Comparison of ENCODE assay signal across 19 mouse cellular contexts in the genomic region with DNA sequence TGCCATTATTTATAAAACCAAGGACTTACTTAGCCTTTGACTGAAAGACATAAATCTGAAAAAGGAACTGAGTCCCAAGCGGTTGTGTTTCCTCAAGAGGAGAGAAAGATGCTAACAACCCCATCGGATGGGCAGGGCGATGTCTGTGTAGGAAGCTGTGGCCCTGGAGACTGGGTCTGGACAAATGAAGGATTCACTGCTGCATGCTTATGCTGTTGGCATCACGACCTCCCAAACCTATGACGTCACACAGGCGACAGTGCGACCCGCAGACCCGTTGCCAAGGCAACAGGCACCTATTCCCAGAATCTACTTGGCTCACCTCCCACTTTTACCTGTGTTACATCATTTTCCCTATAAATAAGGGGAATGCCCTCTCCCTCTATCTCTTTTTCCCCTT.
DNase-seq lines count a peak whose midpoint lies in the region; ATAC-seq and TF ChIP-seq lines count a peak whose summit lies in the region.
"Had no signal": no experiment of that assay in that cellular context is flagged by ENCODE, and none has a peak within 500 bp of the region (broad histone marks: within the 10 kb centered on the region; RNA-seq: fewer than 3 reads in every experiment).

No protein-coding gene starts in this region.

- no peak overlapping the region for H3K27ac ChIP-seq in hindbrain, postnatal 0 days
- H3K27ac ChIP-seq in hindbrain, embryonic 12.5 days = no peak overlapping the region
- no peak overlapping the region for H3K27ac ChIP-seq in intestine, postnatal 0 days (ENCODE audit: low read depth, low read length)
- H3K27ac ChIP-seq: embryonic facial prominence, embryonic 10.5 days; embryonic facial prominence, embryonic 12.5 days; forebrain, embryonic 13.5 days; forebrain, embryonic 15.5 days had no signal

- H3K9ac ChIP-seq in hindbrain, postnatal 0 days (replicated peaks; ENCODE audit: low read length) = no peak overlapping the region
- H3K9ac ChIP-seq in hindbrain, embryonic 12.5 days = no peak overlapping the region
- H3K9ac ChIP-seq in intestine, postnatal 0 days (ENCODE audit: low read depth, low read length) = no peak overlapping the region
- H3K9ac ChIP-seq: embryonic facial prominence, embryonic 12.5 days; forebrain, embryonic 13.5 days; forebrain, embryonic 15.5 days; forebrain, postnatal 0 days had no signal

- 69% methylated on average over 9 of the region's 9 CpGs for WGBS in hindbrain, postnatal 0 days
- 86% methylated on average over 9 of the region's 9 CpGs for WGBS in hindbrain, embryonic 12.5 days
- 74% methylated on average over 9 of the region's 9 CpGs for WGBS in intestine, postnatal 0 days

- H3K4me3 ChIP-seq in hindbrain, postnatal 0 days (ENCODE audit: low read length) = no peak overlapping the region
- no peak overlapping the region for H3K4me3 ChIP-seq in hindbrain, embryonic 12.5 days
- no peak overlapping the region for H3K4me3 ChIP-seq in intestine, postnatal 0 days (ENCODE audit: low read depth, low read length)
- H3K4me3 ChIP-seq: embryonic facial prominence, embryonic 10.5 days; embryonic facial prominence, embryonic 12.5 days; forebrain, embryonic 13.5 days; forebrain, embryonic 15.5 days had no signal

- H3K4me1 ChIP-seq in hindbrain, postnatal 0 days (ENCODE audit: insufficient read depth, low read length) = no peaks in the 10 kb centered on the region
- no peaks in the 10 kb centered on the region for H3K4me1 ChIP-seq in hindbrain, embryonic 12.5 days
- no peaks in the 10 kb centered on the region for H3K4me1 ChIP-seq in intestine, postnatal 0 days (replicated peaks; ENCODE audit: control insufficient read depth, insufficient read depth, low read length)
- H3K4me1 ChIP-seq: embryonic facial prominence, embryonic 12.5 days; forebrain, embryonic 13.5 days; forebrain, embryonic 15.5 days had no signal

- no peak for DNase-seq in hindbrain, postnatal 0 days (ENCODE audit: low spot score)
- DNase-seq in urinary bladder, postnatal 4 days (ENCODE audit: low spot score in 2 of 2) = peak; percentile 3 to 57
- no peak for DNase-seq in urinary bladder, adult 18-20 months (ENCODE audit: low spot score in 2 of 2)
- DNase-seq: adrenal gland, adult 8-10 months; adrenal gland, postnatal 14 days; adrenal gland, postnatal 36 days; cerebellum, adult 11-12 months; cerebellum, adult 2 months; cerebellum, adult 9-10 months; cerebellum, postnatal 10 days; cerebellum, postnatal 25 days; forebrain, postnatal 0 days had no signal

- ATAC-seq in hindbrain, postnatal 0 days = 0 out of 2 replicates have a peak, but pooled peaks have one; percentile 32
- no peak for ATAC-seq in hindbrain, embryonic 12.5 days (ENCODE audit: low FRiP score)
- ATAC-seq in intestine, postnatal 0 days = no peak
- ATAC-seq: activated CD4-positive, CD25-positive, alpha-beta regulatory T cell, adult 4 months; forebrain, embryonic 13.5 days; forebrain, embryonic 15.5 days; forebrain, postnatal 0 days had no signal

- no peak overlapping the region for H3K4me2 ChIP-seq in hindbrain, postnatal 0 days (ENCODE audit: low read depth, low read length)
- H3K4me2 ChIP-seq in hindbrain, embryonic 12.5 days (replicated peaks) = no peak overlapping the region
- H3K4me2 ChIP-seq in intestine, postnatal 0 days (replicated peaks; ENCODE audit: low read depth) = no peak overlapping the region
- H3K4me2 ChIP-seq: embryonic facial prominence, embryonic 12.5 days; forebrain, embryonic 13.5 days; forebrain, embryonic 15.5 days had no signal

- TF ChIP-seq CTCF in hindbrain, postnatal 0 days (IDR thresholded peaks at IDR 0.05; ENCODE audit: low read depth) = no peak
- no peak for TF ChIP-seq CTCF in intestine, postnatal 0 days (IDR thresholded peaks at IDR 0.05; ENCODE audit: low read depth)

- H3K27me3 ChIP-seq in hindbrain, postnatal 0 days (ENCODE audit: insufficient read depth, low read length) = no peaks in the 10 kb centered on the region
- no peaks in the 10 kb centered on the region for H3K27me3 ChIP-seq in hindbrain, embryonic 12.5 days
- H3K27me3 ChIP-seq in intestine, postnatal 0 days (replicated peaks; ENCODE audit: control insufficient read depth, insufficient read depth, low read length) = no peaks in the 10 kb centered on the region
- H3K27me3 ChIP-seq: embryonic facial prominence, embryonic 12.5 days; forebrain, embryonic 13.5 days; forebrain, embryonic 15.5 days had no signal

- no peaks in the 10 kb centered on the region for H3K36me3 ChIP-seq in hindbrain, postnatal 0 days (ENCODE audit: insufficient read depth, low read length)
- no peaks in the 10 kb centered on the region for H3K36me3 ChIP-seq in hindbrain, embryonic 12.5 days
- H3K36me3 ChIP-seq in intestine, postnatal 0 days (ENCODE audit: control insufficient read depth, insufficient read depth) = no peaks in the 10 kb centered on the region
- H3K36me3 ChIP-seq: embryonic facial prominence, embryonic 10.5 days; embryonic facial prominence, embryonic 12.5 days; forebrain, embryonic 15.5 days had no signal

- H3K9me3 ChIP-seq in hindbrain, postnatal 0 days (ENCODE audit: low read length) = no peaks in the 10 kb centered on the region
- no peaks in the 10 kb centered on the region for H3K9me3 ChIP-seq in hindbrain, embryonic 12.5 days (replicated peaks)
- no peaks in the 10 kb centered on the region for H3K9me3 ChIP-seq in intestine, postnatal 0 days (ENCODE audit: control insufficient read depth)
- H3K9me3 ChIP-seq: forebrain, embryonic 15.5 days had no signal

Comparison
In these comparisons a context has a peak if more than half of its experiments do, and no peak if none do; other contexts are left out.
1. DNase-seq: peak in urinary bladder, postnatal 4 days (2 of 2); none in hindbrain, postnatal 0 days (single experiment) and urinary bladder, adult 18-20 months (0 of 2).